Mouse (Mus musculus) spleen, adult 2 months (tissue): ENCODE results near the gene Sema5a.

Experiments used
- CTCF ChIP-seq: fragments of 200-500 bp; IDR thresholded peaks from 2 replicates; pipeline ENCODE4 v1.5.1; 2011; ENCODE audit warnings: mild to moderate bottlenecking, inconsistent platforms; ENCODE audit not compliant: insufficient read depth, insufficient read length, insufficient replicate concordance; ENCODE audit errors: extremely low read depth
- POLR2A ChIP-seq: fragments of 200-500 bp; IDR thresholded peaks from 2 replicates; pipeline ENCODE4 v1.6.1; 2011; ENCODE audit warnings: low read depth, low read length, inconsistent platforms

DNA sequence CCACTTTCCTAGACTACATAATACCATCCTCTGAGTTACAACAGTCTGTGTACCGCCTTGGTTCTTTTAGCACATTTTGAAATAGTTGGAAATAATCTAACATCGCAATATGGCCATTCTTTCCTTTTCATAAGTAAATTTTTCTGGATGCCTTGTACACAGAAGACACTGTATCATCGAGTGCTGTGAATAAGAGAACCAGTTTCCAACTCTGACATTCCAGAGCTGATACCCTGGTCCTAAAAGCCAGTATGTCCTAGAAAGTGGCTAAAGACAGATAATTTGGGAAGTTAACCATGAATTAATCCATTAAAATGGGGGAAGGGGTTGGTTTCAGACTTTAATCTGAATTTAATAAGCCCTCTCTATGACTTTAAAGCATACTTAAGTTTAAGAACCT lies 12.4 kb upstream of the Sema5a start:
- no peak for TF ChIP-seq CTCF
- TF ChIP-seq POLR2A = no peak
